Mouse (Mus musculus) yolk sac, embryonic 10.5 days (tissue): Measurements from ENCODE around the gene Ap3b2.

ENCODE experiments used
- DNase-seq: peaks from one replicate; pipeline ENCODE4 v3.0.0-alpha.2; 2017; ENCODE audit warnings: low spot score

The Ap3b2 gene

GRCm38 (mm10) chr7:81476833-81477232 is 16.9 kb downstream of the Ap3b2 start:
- DNase-seq = peak; percentile 7

- DNase-seq = no peak
These were observed 18.5 kb downstream of the Ap3b2 start for GRCm38 (mm10) chr7:81475221-81475620.

- DNase-seq = no peak
These were observed 28.7 kb downstream of the Ap3b2 start for GRCm38 (mm10) chr7:81464906-81465450.

GRCm38 (mm10) chr7:81464116-81464515 is 29.6 kb downstream of the Ap3b2 start:
- peak; percentile 21 for DNase-seq

- no peak for DNase-seq
These were observed 30.9 kb downstream of the Ap3b2 start for GRCm38 (mm10) chr7:81462815-81463214.

GRCm38 (mm10) chr7:81455155-81455651 is 38.5 kb downstream of the Ap3b2 start, which contains the start of gene Cpeb1:
Gene Cpeb1, minus strand, starts transcription at chr7:81455465.
- peak; percentile 32 for DNase-seq

- DNase-seq = peak; percentile 59
These were observed 39.2 kb downstream of the Ap3b2 start for GRCm38 (mm10) chr7:81454331-81455039.

GRCm38 (mm10) chr7:81453443-81454274 is 40.1 kb downstream of the Ap3b2 start:
- peak; percentile 35 for DNase-seq

- peak; percentile 11 for DNase-seq
These were observed 40.7 kb downstream of the Ap3b2 start for GRCm38 (mm10) chr7:81452971-81453441.
